Mouse (Mus musculus): ENCODE measurements around the gene Abca17.

DNA sequence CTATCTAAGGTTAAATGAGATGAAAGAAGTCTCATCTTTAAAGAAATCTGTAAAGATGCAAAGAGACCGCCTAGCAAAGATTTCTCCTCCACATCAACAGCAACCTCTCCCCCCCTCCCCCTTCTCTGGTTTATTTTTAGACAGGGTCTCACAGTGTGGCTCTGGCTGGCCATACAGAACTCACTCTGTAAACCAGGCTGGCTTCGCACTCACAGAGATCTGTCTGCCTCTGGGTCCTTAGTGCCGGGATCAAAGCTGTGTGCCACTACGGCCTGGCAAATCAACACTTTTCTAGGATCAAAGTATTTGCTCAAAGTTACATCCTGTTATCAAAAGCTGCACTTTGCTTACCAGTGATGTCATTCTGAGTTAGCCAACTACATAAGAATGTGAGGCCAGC, 50.2 kb downstream of the Abca17 start:
- TF ChIP-seq CTCF (IDR thresholded peaks at IDR 0.05; ENCODE audit: control insufficient read depth, insufficient read depth, insufficient replicate concordance, low read depth, low read length) (no peak), POLR2A (IDR thresholded peaks at IDR 0.05; ENCODE audit: control insufficient read depth, low read depth, low read length) (no peak)
